Mouse (Mus musculus): Measurements from ENCODE around the gene Ccdc106. TPM values are rescaled to one million over a fixed set of nuclear protein-coding genes. Genes with fewer than 3 reads are reported as not detected.

Ccdc106 gene
- polyA plus RNA-seq, 1 experiment from 2014 or later, result 6.4 TPM

DNA sequence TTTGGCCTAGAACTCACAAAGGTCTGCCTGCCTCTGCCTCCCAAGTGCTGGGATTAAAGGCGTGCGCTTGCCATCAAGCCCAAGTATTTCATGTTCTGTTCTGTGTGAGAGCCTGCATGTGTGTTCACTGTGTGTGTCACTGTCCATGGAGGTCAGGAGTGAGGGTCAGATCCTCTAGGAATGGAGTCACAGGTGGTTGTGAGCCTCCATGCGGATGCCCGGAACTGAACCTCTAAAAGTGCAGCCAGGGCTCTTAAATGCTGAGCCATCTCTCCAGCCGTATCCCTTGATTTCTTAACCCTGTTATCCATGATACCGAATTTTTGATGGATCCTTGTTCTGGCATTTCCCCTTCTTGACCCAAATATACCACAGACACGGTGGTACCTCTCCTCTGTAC, 16.7 kb downstream of the Ccdc106 start:
- Histone ChIP-seq H3K4me3 (ENCODE audit: low read depth, low read length) (no peak overlapping the region), H3K4me2 (ENCODE audit: low read depth) (no peak overlapping the region), H3K27me3 (ENCODE audit: control insufficient read depth, insufficient read depth, low read length) (no peaks in the 10 kb centered on the region), H3K9me3 (ENCODE audit: control insufficient read depth, low read length) (no peaks in the 10 kb centered on the region), H3K4me1 (ENCODE audit: control insufficient read depth, insufficient read depth, low read length) (no peaks in the 10 kb centered on the region), H3K36me3 (ENCODE audit: control insufficient read depth, insufficient read depth, low read length) (peaks cover 18% of the 10 kb centered on the region), H3K9ac (ENCODE audit: low read length) (no peak overlapping the region), H3K27ac (ENCODE audit: low read depth, low read length) (no peak overlapping the region)
- ATAC-seq (ENCODE audit: insufficient read depth, low FRiP score, low TSS enrichment), result no peak
- no peak for DNase-seq (ENCODE audit: low spot score)
- 90% methylated on average over 7 of the region's 7 CpGs for WGBS

DNA sequence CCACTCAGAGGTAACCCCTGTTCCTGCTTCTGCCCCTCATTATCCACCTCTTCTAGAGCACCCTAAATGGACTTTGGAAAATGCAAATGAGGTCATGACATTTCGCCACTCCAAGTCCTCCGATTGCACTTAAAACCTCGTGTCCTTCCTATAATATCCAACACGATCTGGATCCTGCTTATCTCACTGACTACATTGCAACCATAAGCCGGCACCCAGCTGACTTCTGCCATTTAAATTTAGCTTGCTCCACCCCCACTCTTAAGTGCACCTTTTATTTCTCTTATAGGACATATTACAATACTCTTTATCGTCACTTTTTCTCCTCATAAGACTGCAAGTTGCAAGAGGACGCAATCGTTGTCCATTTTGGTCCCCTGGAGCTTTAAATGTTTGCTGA, 17.1 kb downstream of the Ccdc106 start:
- 88% methylated on average over 8 of the region's 8 CpGs for WGBS
- Histone ChIP-seq H3K36me3 (ENCODE audit: control insufficient read depth, insufficient read depth, low read length) (peaks cover 14% of the 10 kb centered on the region), H3K9me3 (ENCODE audit: control insufficient read depth, low read length) (no peaks in the 10 kb centered on the region), H3K4me2 (ENCODE audit: low read depth) (no peak overlapping the region; the same call in 1 of the 2 replicates), H3K9ac (ENCODE audit: low read length) (no peak overlapping the region), H3K4me3 (ENCODE audit: low read depth, low read length) (peak overlapping the region; percentile 43), H3K27ac (ENCODE audit: low read depth, low read length) (peak overlapping the region; percentile 89), H3K4me1 (ENCODE audit: control insufficient read depth, insufficient read depth, low read length) (no peaks in the 10 kb centered on the region), H3K27me3 (ENCODE audit: control insufficient read depth, insufficient read depth, low read length) (no peaks in the 10 kb centered on the region)
- DNase-seq (ENCODE audit: low spot score), result no peak
- no peak for ATAC-seq (ENCODE audit: insufficient read depth, low FRiP score, low TSS enrichment)

DNA sequence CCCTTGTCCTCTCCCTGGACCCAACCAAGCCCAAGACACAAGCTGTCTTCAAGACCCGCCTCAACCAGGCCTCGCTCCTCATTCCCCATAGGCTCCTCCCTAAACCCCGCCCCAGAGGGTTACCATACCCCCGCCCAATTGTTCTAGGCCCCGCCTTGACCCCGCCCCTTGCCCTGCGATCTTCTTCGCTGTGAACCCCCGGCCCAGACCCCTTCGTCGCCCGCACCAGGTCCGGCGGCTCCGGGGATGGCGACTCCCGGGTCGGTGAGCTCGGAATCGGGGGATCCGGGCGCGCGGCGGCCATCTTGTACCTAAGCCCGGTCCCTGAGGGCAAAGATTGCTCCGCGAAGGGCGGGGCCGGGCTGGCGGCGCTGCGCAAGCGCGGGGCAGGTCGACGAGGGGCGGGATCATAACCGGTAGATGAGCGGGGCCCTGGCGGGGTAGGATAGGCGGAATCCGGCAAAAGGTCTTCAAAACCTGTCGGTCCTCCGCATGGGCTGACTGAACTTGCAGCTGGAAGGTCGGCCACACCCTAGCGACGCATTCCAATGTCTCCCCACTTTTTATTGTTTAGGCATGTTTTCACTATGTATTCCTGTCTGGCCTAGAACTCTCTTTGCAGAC, 17.9 kb downstream of the Ccdc106 start, which contains the start of gene Zfp784:
Zfp784 (minus strand) TSS at position 338 of the 624 bp plus-strand sequence.
- ATAC-seq (ENCODE audit: insufficient read depth, low FRiP score, low TSS enrichment), result peak; percentile 94
- Histone ChIP-seq H3K27me3 (ENCODE audit: control insufficient read depth, insufficient read depth, low read length) (no peaks in the 10 kb centered on the region), H3K9me3 (ENCODE audit: control insufficient read depth, low read length) (no peaks in the 10 kb centered on the region), H3K27ac (ENCODE audit: low read depth, low read length) (peak within 1 kb of the TSS; percentile 89), H3K36me3 (ENCODE audit: control insufficient read depth, insufficient read depth, low read length) (peaks cover 6% of the 10 kb centered on the region), H3K4me1 (ENCODE audit: control insufficient read depth, insufficient read depth, low read length) (no peaks in the 10 kb centered on the region), H3K4me3 (ENCODE audit: low read depth, low read length) (peak within 1 kb of the TSS; percentile 43), H3K4me2 (ENCODE audit: low read depth) (peak within 1 kb of the TSS; percentile 38), H3K9ac (ENCODE audit: low read length) (peak within 1 kb of the TSS; percentile 58)
- DNase-seq (ENCODE audit: low spot score), result peak; percentile 93
- under 1% methylated on average over 48 of the region's 48 CpGs for WGBS

DNA sequence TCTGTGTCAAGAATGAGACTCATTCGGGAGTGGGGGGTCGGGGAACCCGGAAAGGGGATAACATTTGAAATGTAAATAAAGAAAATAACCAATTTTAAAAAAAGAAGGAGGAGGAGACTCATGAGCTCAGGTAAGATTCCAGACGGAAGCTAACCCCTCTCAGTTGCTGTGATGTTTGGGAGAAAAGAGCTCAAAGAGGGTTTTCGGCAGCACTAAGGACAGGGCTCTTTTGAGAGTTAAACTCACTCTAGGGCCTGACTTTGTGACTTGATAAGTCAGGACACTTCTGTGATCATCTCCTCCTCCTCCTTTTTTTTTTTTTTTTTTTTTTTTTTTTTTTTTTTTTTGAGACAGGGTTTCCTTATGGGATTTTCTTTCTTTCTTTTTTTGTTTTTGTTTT, 18.6 kb downstream of the Ccdc106 start:
- H3K4me1 ChIP-seq (ENCODE audit: control insufficient read depth, insufficient read depth, low read length), result no peaks in the 10 kb centered on the region
- H3K36me3 ChIP-seq (ENCODE audit: control insufficient read depth, insufficient read depth, low read length), result peaks cover 6% of the 10 kb centered on the region; the same call in 1 of the 2 replicates
- H3K9ac ChIP-seq (ENCODE audit: low read length), result peak overlapping the region; percentile 58
- no peaks in the 10 kb centered on the region for H3K27me3 ChIP-seq (ENCODE audit: control insufficient read depth, insufficient read depth, low read length)
- no peaks in the 10 kb centered on the region for H3K9me3 ChIP-seq (ENCODE audit: control insufficient read depth, low read length)
- H3K27ac ChIP-seq (ENCODE audit: low read depth, low read length), result no peak overlapping the region
- 46% methylated on average over 5 of the region's 5 CpGs for WGBS
- peak overlapping the region; percentile 38 for H3K4me2 ChIP-seq (ENCODE audit: low read depth)
- ATAC-seq (ENCODE audit: insufficient read depth, low FRiP score, low TSS enrichment) (no peak), DNase-seq (ENCODE audit: low spot score) (no peak)
- H3K4me3 ChIP-seq (ENCODE audit: low read depth, low read length), result peak overlapping the region; percentile 43

DNA sequence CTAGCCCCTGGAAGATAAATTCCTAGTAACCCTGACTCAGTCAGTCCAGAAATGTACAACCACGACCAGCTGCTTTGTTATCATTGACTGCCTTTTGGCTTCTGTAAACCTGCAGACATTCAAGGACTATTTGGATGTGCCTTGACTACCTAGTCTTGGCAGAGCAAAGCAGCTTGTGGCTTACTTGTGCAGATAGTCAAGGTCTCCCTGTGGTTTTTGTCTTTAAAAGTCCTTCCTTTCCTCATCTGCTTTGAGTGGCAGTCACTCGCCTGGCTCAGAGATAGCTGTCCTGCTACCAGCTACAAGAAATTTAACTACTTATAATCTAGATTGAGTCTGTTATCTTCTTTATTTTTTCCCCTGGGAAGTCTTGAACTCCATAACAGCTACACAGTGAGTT, 24.6 kb downstream of the Ccdc106 start:
- no peak overlapping the region for H3K4me2 ChIP-seq (ENCODE audit: low read depth)
- 78% methylated on average over 2 of the region's 2 CpGs for WGBS
- no peak for ATAC-seq (ENCODE audit: insufficient read depth, low FRiP score, low TSS enrichment)

DNA sequence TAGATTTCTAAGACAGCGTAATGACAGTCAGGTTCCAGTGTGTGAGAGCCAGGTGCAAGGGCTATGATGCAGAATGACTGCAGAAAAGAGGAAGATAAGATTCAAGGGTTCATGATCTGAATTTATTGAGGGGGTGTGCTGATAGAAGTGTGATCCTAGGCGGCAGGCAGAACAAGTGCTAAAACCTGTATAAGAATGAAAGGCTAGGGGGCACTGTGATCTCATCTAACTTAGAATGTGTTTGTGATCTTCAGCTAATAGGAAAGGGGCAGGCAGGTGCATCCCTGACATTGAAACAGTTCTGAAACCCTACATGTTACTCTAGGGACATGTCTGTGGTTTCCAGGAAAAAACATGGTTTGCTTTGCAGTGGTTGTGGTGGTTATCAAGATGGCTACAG, 25.8 kb downstream of the Ccdc106 start:
- 66% methylated on average over 2 of the region's 2 CpGs for whole genome bisulfite sequencing
- H3K9me3 ChIP-seq (ENCODE audit: control insufficient read depth, low read length), result no peaks in the 10 kb centered on the region
- no peak for ATAC-seq (ENCODE audit: insufficient read depth, low FRiP score, low TSS enrichment)
- no peak for DNase-seq (ENCODE audit: low spot score)
- no peaks in the 10 kb centered on the region for H3K36me3 ChIP-seq (ENCODE audit: control insufficient read depth, insufficient read depth, low read length)
- no peaks in the 10 kb centered on the region for H3K27me3 ChIP-seq (ENCODE audit: control insufficient read depth, insufficient read depth, low read length)
- no peaks in the 10 kb centered on the region; the same call in 1 of the 2 replicates for H3K4me1 ChIP-seq (ENCODE audit: control insufficient read depth, insufficient read depth, low read length)
- no peak overlapping the region for H3K4me2 ChIP-seq (ENCODE audit: low read depth)
- no peak overlapping the region for H3K27ac ChIP-seq (ENCODE audit: low read depth, low read length)
- no peak overlapping the region for H3K4me3 ChIP-seq (ENCODE audit: low read depth, low read length)
- H3K9ac ChIP-seq (ENCODE audit: low read length), result no peak overlapping the region

More for the DNA sequence above, 24.6 kb downstream of the Ccdc106 start:
- Histone ChIP-seq H3K9ac (ENCODE audit: low read length) (no peak overlapping the region), H3K4me3 (ENCODE audit: low read depth, low read length) (no peak overlapping the region), H3K9me3 (ENCODE audit: control insufficient read depth, low read length) (no peaks in the 10 kb centered on the region), H3K4me1 (ENCODE audit: control insufficient read depth, insufficient read depth, low read length) (no peaks in the 10 kb centered on the region), H3K27me3 (ENCODE audit: control insufficient read depth, insufficient read depth, low read length) (no peaks in the 10 kb centered on the region), H3K36me3 (ENCODE audit: control insufficient read depth, insufficient read depth, low read length) (no peaks in the 10 kb centered on the region), H3K27ac (ENCODE audit: low read depth, low read length) (no peak overlapping the region)
- DNase-seq (ENCODE audit: low spot score), result no peak

DNA sequence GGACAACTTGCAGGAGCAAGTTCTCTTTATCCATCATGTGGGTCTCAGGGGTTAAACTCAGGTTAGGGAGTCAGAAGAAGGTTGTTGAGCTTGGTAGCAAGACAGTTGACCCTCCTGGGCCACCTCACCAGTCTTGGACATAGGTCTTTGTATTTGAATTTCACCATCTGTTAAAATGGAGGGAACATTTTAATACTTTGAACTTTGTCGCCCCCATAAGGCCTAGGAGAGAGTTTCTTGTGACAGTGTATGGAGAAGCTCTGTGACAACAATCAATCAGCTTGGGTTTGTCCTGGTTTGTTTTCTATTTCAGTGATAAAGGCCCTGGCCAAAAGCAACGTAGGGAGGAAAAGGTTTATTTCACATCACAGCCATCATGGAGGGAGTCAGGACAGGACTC, 27.0 kb downstream of the Ccdc106 start:
- DNase-seq (ENCODE audit: low spot score) (no peak), ATAC-seq (ENCODE audit: insufficient read depth, low FRiP score, low TSS enrichment) (no peak)
- no peak overlapping the region for H3K4me2 ChIP-seq (ENCODE audit: low read depth)
- H3K4me1 ChIP-seq (ENCODE audit: control insufficient read depth, insufficient read depth, low read length), result no peaks in the 10 kb centered on the region; the same call in 1 of the 2 replicates
- no peak overlapping the region for H3K27ac ChIP-seq (ENCODE audit: low read depth, low read length)
- H3K4me3 ChIP-seq (ENCODE audit: low read depth, low read length), result no peak overlapping the region
- H3K27me3 ChIP-seq (ENCODE audit: control insufficient read depth, insufficient read depth, low read length), result no peaks in the 10 kb centered on the region
- no peaks in the 10 kb centered on the region for H3K9me3 ChIP-seq (ENCODE audit: control insufficient read depth, low read length)
- H3K9ac ChIP-seq (ENCODE audit: low read length), result no peak overlapping the region
- no peaks in the 10 kb centered on the region for H3K36me3 ChIP-seq (ENCODE audit: control insufficient read depth, insufficient read depth, low read length)
- WGBS, result 40% methylated on average over 2 of the region's 2 CpGs

DNA sequence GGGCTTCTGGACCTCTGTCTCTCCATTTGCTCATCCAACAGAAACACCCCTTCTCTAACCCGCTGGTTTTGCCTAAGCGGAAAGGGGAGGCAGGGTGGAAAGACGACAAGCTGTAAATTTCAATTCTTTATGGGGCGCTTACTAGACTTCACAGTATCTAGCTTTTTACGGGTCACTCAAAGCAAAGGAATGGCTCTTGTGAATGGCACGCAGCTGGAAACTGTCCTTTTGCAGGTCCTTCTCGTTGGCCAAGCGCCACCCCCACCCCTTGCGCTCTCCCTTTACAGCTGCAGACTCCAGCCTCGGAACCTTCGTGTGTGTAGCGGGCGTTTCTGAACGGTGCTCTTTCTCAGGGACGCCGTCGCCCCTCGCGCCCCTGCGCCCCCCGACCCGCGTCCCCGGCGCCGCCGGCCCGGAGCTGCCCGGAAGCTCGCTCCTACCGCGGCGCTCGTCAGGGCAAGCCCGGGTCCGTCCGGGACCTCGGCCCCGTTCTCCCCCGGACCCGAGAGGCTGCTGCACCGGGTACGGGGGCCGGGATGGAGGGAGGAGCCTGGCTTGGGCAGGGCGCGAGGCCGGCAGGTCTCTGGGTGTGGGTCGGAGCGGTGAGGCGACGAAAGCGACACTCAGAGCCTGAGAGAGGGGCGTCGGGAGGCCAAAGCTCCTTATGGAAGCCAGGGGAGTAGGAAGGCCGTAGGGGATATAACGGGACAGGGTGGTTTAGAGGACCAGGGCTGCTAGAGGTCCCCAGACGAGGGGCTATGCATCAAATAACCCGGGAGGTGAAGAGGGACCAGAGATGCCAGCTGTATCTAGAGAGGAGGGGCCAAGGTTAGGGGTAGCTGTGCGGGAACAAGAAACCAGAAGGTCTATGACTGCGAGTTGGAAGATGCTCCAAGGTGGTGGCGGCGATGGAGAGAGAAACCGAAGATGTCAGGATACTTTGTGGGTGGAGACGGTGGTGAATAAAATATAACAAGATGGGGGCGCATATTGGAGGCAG, 31.1 kb downstream of the Ccdc106 start, which contains the start of gene Zfp580:
Zfp580 (plus strand) TSS at position 346 of the 1,000 bp plus-strand sequence.
- Histone ChIP-seq H3K27me3 (ENCODE audit: control insufficient read depth, insufficient read depth, low read length) (peaks cover 41% of the 10 kb centered on the region), H3K9ac (ENCODE audit: low read length) (peak within 1 kb of the TSS; percentile 89), H3K36me3 (ENCODE audit: control insufficient read depth, insufficient read depth, low read length) (no peaks in the 10 kb centered on the region), H3K4me2 (ENCODE audit: low read depth) (peak within 1 kb of the TSS; percentile 90), H3K27ac (ENCODE audit: low read depth, low read length) (peak within 1 kb of the TSS; percentile 67), H3K4me1 (ENCODE audit: control insufficient read depth, insufficient read depth, low read length) (peaks cover 13% of the 10 kb centered on the region), H3K4me3 (ENCODE audit: low read depth, low read length) (peak within 1 kb of the TSS; percentile 79), H3K9me3 (ENCODE audit: control insufficient read depth, low read length) (no peaks in the 10 kb centered on the region)
- DNase-seq (ENCODE audit: low spot score) (peak; percentile 87), ATAC-seq (ENCODE audit: insufficient read depth, low FRiP score, low TSS enrichment) (peak; percentile 84)
- WGBS, result 1% methylated on average over 64 of the region's 65 CpGs

Measured in neural tube, embryonic 11.5 days (tissue).